In the genomic region with DNA sequence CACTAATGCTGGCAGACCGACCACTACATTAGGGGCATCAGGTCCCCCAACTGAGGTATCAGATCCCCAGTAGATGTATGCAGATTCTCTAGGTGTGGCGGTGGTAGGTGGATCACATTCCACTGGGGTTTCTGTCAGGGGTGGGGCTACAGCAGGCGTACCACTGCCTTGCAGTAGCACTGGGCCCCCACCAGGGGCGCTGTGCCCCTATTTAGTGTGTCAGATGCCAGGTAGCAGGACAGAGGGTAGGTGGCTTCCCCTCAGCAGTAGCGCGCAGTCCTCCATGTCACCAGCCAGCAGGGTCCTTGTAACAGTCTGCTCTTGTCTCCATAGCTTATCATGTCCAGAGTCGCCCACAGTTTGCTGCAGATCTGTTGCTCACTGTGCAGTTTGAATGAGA, we compare ENCODE assay signal across 8 mouse cellular contexts.
A peak's percentile ranks its signal among the peaks of the same experiment; 100 is the strongest.
DNase-seq lines count a peak whose midpoint lies in the region; ATAC-seq and TF ChIP-seq lines count a peak whose summit lies in the region.

No protein-coding gene starts in this region.

- H3K36me3 ChIP-seq in forebrain, postnatal 0 days (ENCODE audit: insufficient read depth), result no peaks in the 10 kb centered on the region
- H3K36me3 ChIP-seq in forebrain, embryonic 10.5 days (replicated peaks), result no peaks in the 10 kb centered on the region
- H3K36me3 ChIP-seq in hindbrain, embryonic 14.5 days (replicated peaks; ENCODE audit: control insufficient read depth, insufficient read depth), result no peaks in the 10 kb centered on the region

- no peaks in the 10 kb centered on the region for H3K4me1 ChIP-seq in forebrain, postnatal 0 days (ENCODE audit: insufficient read depth)
- peaks cover 9% of the 10 kb centered on the region for H3K4me1 ChIP-seq in forebrain, embryonic 10.5 days
- peaks cover 13% of the 10 kb centered on the region; the same call in 1 of the 2 replicates for H3K4me1 ChIP-seq in hindbrain, embryonic 14.5 days (replicated peaks; ENCODE audit: control insufficient read depth, insufficient read depth, low read length)

- ATAC-seq in forebrain, postnatal 0 days, result no peak
- no peak for ATAC-seq in hindbrain, embryonic 14.5 days (ENCODE audit: low FRiP score)

- no peak overlapping the region for H3K27ac ChIP-seq in forebrain, postnatal 0 days (ENCODE audit: low read depth, low read length)
- no peak overlapping the region for H3K27ac ChIP-seq in forebrain, embryonic 10.5 days
- H3K27ac ChIP-seq in hindbrain, embryonic 14.5 days, result no peak overlapping the region

- H3K27me3 ChIP-seq in forebrain, postnatal 0 days (ENCODE audit: insufficient read depth, low read length), result no peaks in the 10 kb centered on the region
- no peaks in the 10 kb centered on the region for H3K27me3 ChIP-seq in forebrain, embryonic 10.5 days (ENCODE audit: poor library complexity, severe bottlenecking)
- no peaks in the 10 kb centered on the region for H3K27me3 ChIP-seq in hindbrain, embryonic 14.5 days (ENCODE audit: control insufficient read depth, insufficient read depth, low read length)

- no peak overlapping the region for H3K9ac ChIP-seq in forebrain, postnatal 0 days
- H3K9ac ChIP-seq in hindbrain, embryonic 14.5 days, result no peak overlapping the region

- TF ChIP-seq CTCF in forebrain, postnatal 0 days (IDR thresholded peaks at IDR 0.05; ENCODE audit: low read depth), result peak; percentile 72

- 60% methylated on average over 7 of the region's 7 CpGs for WGBS in forebrain, postnatal 0 days
- WGBS in forebrain, embryonic 10.5 days, result 53% methylated on average over 7 of the region's 7 CpGs
- 60% methylated on average over 7 of the region's 7 CpGs for WGBS in hindbrain, embryonic 14.5 days

- no peak overlapping the region for H3K4me3 ChIP-seq in forebrain, postnatal 0 days (ENCODE audit: low read depth, low read length)
- no peak overlapping the region for H3K4me3 ChIP-seq in forebrain, embryonic 10.5 days
- no peak overlapping the region for H3K4me3 ChIP-seq in hindbrain, embryonic 14.5 days (replicated peaks; ENCODE audit: low read length)

- H3K9me3 ChIP-seq in forebrain, postnatal 0 days (ENCODE audit: low read length), result no peaks in the 10 kb centered on the region
- no peaks in the 10 kb centered on the region for H3K9me3 ChIP-seq in forebrain, embryonic 10.5 days
- H3K9me3 ChIP-seq in hindbrain, embryonic 14.5 days (ENCODE audit: control insufficient read depth, low read length), result no peaks in the 10 kb centered on the region

- no peak for DNase-seq in forebrain, postnatal 0 days
- no peak for DNase-seq in forebrain, embryonic 10.5 days (ENCODE audit: extremely low spot score, low spot score)
- peak; percentile 2 for DNase-seq in lung, postnatal 36 days
- no peak for DNase-seq in lung, postnatal 14 days
- peak; percentile 26 for DNase-seq in cerebellum, adult 9-11 months
- peak; percentile 65 to 71 for DNase-seq in kidney, postnatal 4 days
- no peak for DNase-seq in adipocyte (ENCODE audit: low spot score)
- no peak for DNase-seq in hindbrain, embryonic 14.5 days (ENCODE audit: low spot score)

- H3K4me2 ChIP-seq in forebrain, postnatal 0 days (ENCODE audit: low read depth), result no peak overlapping the region
- no peak overlapping the region for H3K4me2 ChIP-seq in hindbrain, embryonic 14.5 days (replicated peaks)

Comparison
In these comparisons a context has a peak if more than half of its experiments do, and no peak if none do; other contexts are left out.
1. DNase-seq: peak in lung, postnatal 36 days (single experiment), cerebellum, adult 9-11 months (single experiment) and kidney, postnatal 4 days (2 of 2); none in forebrain, postnatal 0 days (single experiment), forebrain, embryonic 10.5 days (single experiment), lung, postnatal 14 days (single experiment), adipocyte (single experiment) and hindbrain, embryonic 14.5 days (single experiment).